Mouse (Mus musculus) heart, embryonic 13.5 days (tissue): ENCODE measurements around the gene Pitpnb. TPM values are rescaled to one million over a fixed set of nuclear protein-coding genes. Genes with fewer than 3 reads are reported as not detected.

Experiments used
- ATAC-seq: fragments of 200-750 bp; cut with Nextera tagmentation; 2 replicates; pipeline ENCODE4 v1.8.0; 2017; ENCODE audit warnings: moderate TSS enrichment; ENCODE audit not compliant: insufficient number of reproducible peaks, low FRiP score, low TSS enrichment; ENCODE audit errors: extremely low read depth
- H3K27ac ChIP-seq: fragments of 300-500 bp; sonication (generic); replicated peaks from 2 replicates; pipeline ENCODE4 v1.5.1; 2015; ENCODE audit warnings: moderate library complexity, mild to moderate bottlenecking, inconsistent platforms
- H3K27me3 ChIP-seq: fragments of 300-500 bp; sonication (generic); replicated peaks from 2 replicates; pipeline ENCODE4 v1.6.1; 2015; ENCODE audit warnings: mild to moderate bottlenecking, inconsistent platforms
- H3K36me3 ChIP-seq: fragments of 300-500 bp; sonication (generic); 2 replicates; pipeline ENCODE4 v1.6.1; 2015; ENCODE audit warnings: mild to moderate bottlenecking, inconsistent platforms
- H3K4me1 ChIP-seq: fragments of 300-500 bp; sonication (generic); 2 replicates; pipeline ENCODE4 v1.6.1; 2015; ENCODE audit warnings: inconsistent platforms
- H3K4me2 ChIP-seq: fragments of 300-500 bp; sonication (generic); 2 replicates; pipeline ENCODE4 v1.6.1; 2015; ENCODE audit warnings: inconsistent platforms, mild to moderate bottlenecking, moderate library complexity
- H3K4me3 ChIP-seq: fragments of 300-500 bp; sonication (generic); 2 replicates; pipeline ENCODE4 v1.5.1; 2015; ENCODE audit warnings: moderate library complexity, mild to moderate bottlenecking, inconsistent platforms
- H3K9ac ChIP-seq: fragments of 300-500 bp; sonication (generic); 2 replicates; pipeline ENCODE4 v1.6.1; 2015; ENCODE audit warnings: inconsistent platforms, mild to moderate bottlenecking, moderate library complexity
- H3K9me3 ChIP-seq: fragments of 300-500 bp; sonication (generic); 2 replicates; pipeline ENCODE4 v1.6.1; 2016; ENCODE audit warnings: inconsistent platforms
- WGBS: fragments of 180-500 bp; shearing (Covaris S2); methylation state at CpG from one replicate; pipeline ENCODE4 v1.1.7; 2015; ENCODE audit warnings: mixed read lengths; 5-methylcytosine and 5-hydroxymethylcytosine counted together
- polyA plus RNA-seq: library from polyadenylated mRNA; unstranded; fragments of >200 nt; fragmentation: Nextera tagmentation; extraction: Ambion mirVana; gene quantifications from 2 replicates; pipeline ENCODE4 v1.2.1, GENCODE M21; 2015

Pitpnb gene
- polyA plus RNA-seq, 1 experiment from 2014 or later = 72.8 TPM

- peak within 1 kb of the TSS; percentile 97 for H3K9ac ChIP-seq
- no peaks in the 10 kb centered on the region for H3K9me3 ChIP-seq
- under 1% methylated on average over 87 of the region's 88 CpGs for WGBS
- H3K4me3 ChIP-seq = peak within 1 kb of the TSS; percentile 92
- ATAC-seq = peak; percentile 85
- H3K4me2 ChIP-seq = peak within 1 kb of the TSS; percentile 94
- H3K36me3 ChIP-seq = peaks cover 27% of the 10 kb centered on the region
- H3K27me3 ChIP-seq = peaks cover 62% of the 10 kb centered on the region
- H3K4me1 ChIP-seq = peaks cover 58% of the 10 kb centered on the region
- H3K27ac ChIP-seq = peak within 1 kb of the TSS; percentile 88
Measured at GRCm38 (mm10) chr5:111416591-111417374, 86.2 kb downstream of the Pitpnb start, which contains the start of gene Mn1. Gene Mn1, plus strand, starts transcription at chr5:111417362.

- peaks cover 61% of the 10 kb centered on the region for H3K27me3 ChIP-seq
Measured at GRCm38 (mm10) chr5:111417378-111418131, 87.0 kb downstream of the Pitpnb start.

GRCm38 (mm10) chr5:111418202-111419120 lies 87.9 kb downstream of the Pitpnb start:
- Histone ChIP-seq H3K27me3 (peaks cover 53% of the 10 kb centered on the region), H3K9me3 (no peaks in the 10 kb centered on the region), H3K36me3 (peaks cover 34% of the 10 kb centered on the region), H3K9ac (peak overlapping the region; percentile 97), H3K4me2 (peak overlapping the region; percentile 94), H3K4me1 (peaks cover 74% of the 10 kb centered on the region), H3K4me3 (peak overlapping the region; percentile 92), H3K27ac (no peak overlapping the region; the same call in 1 of the 2 replicates)
- no peak for ATAC-seq
- 2% methylated on average over 62 of the region's 63 CpGs for WGBS

More at GRCm38 (mm10) chr5:111417378-111418131, 87.0 kb downstream of the Pitpnb start:
- Histone ChIP-seq H3K9ac (peak overlapping the region; percentile 97), H3K4me2 (peak overlapping the region; percentile 94), H3K4me1 (peaks cover 66% of the 10 kb centered on the region), H3K9me3 (no peaks in the 10 kb centered on the region), H3K36me3 (peaks cover 34% of the 10 kb centered on the region), H3K27ac (peak overlapping the region; percentile 88), H3K4me3 (peak overlapping the region; percentile 92)
- ATAC-seq = no peak
- WGBS = under 1% methylated on average over 96 of the region's 105 CpGs

- H3K9me3 ChIP-seq = no peaks in the 10 kb centered on the region
- H3K9ac ChIP-seq = peak overlapping the region; percentile 97
- H3K4me1 ChIP-seq = peaks cover 77% of the 10 kb centered on the region
- H3K27ac ChIP-seq = no peak overlapping the region
- peaks cover 36% of the 10 kb centered on the region for H3K36me3 ChIP-seq
- H3K27me3 ChIP-seq = peaks cover 47% of the 10 kb centered on the region
- no peak for ATAC-seq
- 12% methylated on average over 42 of the region's 42 CpGs for WGBS
- peak overlapping the region; percentile 92 for H3K4me3 ChIP-seq
- peak overlapping the region; percentile 94 for H3K4me2 ChIP-seq
Measured at GRCm38 (mm10) chr5:111419121-111419881, 88.7 kb downstream of the Pitpnb start.

- Histone ChIP-seq H3K9ac (peak overlapping the region; percentile 97), H3K9me3 (no peaks in the 10 kb centered on the region), H3K4me3 (peak overlapping the region; percentile 92), H3K4me2 (peak overlapping the region; percentile 94), H3K36me3 (peaks cover 42% of the 10 kb centered on the region), H3K4me1 (peaks cover 77% of the 10 kb centered on the region), H3K27me3 (peaks cover 41% of the 10 kb centered on the region), H3K27ac (no peak overlapping the region)
- no peak for ATAC-seq
- 5% methylated on average over 54 of the region's 56 CpGs for WGBS
Measured at GRCm38 (mm10) chr5:111420011-111420691, 89.6 kb downstream of the Pitpnb start.

GRCm38 (mm10) chr5:111420896-111421295 lies 90.3 kb downstream of the Pitpnb start:
- Histone ChIP-seq H3K36me3 (peaks cover 47% of the 10 kb centered on the region), H3K4me1 (peaks cover 78% of the 10 kb centered on the region), H3K27ac (no peak overlapping the region), H3K9ac (peak overlapping the region; percentile 97), H3K27me3 (peaks cover 40% of the 10 kb centered on the region), H3K4me3 (peak overlapping the region; percentile 92), H3K4me2 (peak overlapping the region; percentile 94), H3K9me3 (no peaks in the 10 kb centered on the region)
- 64% methylated on average over 22 of the region's 22 CpGs for WGBS
- ATAC-seq = no peak

- Histone ChIP-seq H3K27ac (no peak overlapping the region), H3K9ac (0 out of 2 replicates have a peak overlapping the region, but pooled peaks have one; percentile 97), H3K27me3 (peaks cover 40% of the 10 kb centered on the region), H3K4me1 (peaks cover 81% of the 10 kb centered on the region), H3K36me3 (peaks cover 50% of the 10 kb centered on the region), H3K4me3 (peak overlapping the region; percentile 92), H3K4me2 (peak overlapping the region; percentile 94), H3K9me3 (no peaks in the 10 kb centered on the region)
- WGBS = 82% methylated on average over 15 of the region's 15 CpGs
- ATAC-seq = no peak
Measured at GRCm38 (mm10) chr5:111421424-111421823, 90.9 kb downstream of the Pitpnb start.

GRCm38 (mm10) chr5:111422058-111422800 lies 91.7 kb downstream of the Pitpnb start:
- Histone ChIP-seq H3K4me1 (peaks cover 86% of the 10 kb centered on the region), H3K9me3 (no peaks in the 10 kb centered on the region), H3K4me2 (peak overlapping the region; percentile 94), H3K27ac (no peak overlapping the region), H3K27me3 (peaks cover 40% of the 10 kb centered on the region), H3K4me3 (peak overlapping the region; percentile 10), H3K36me3 (peaks cover 54% of the 10 kb centered on the region), H3K9ac (peak overlapping the region; percentile 4; the same call in 1 of the 2 replicates)
- 65% methylated on average over 8 of the region's 8 CpGs for WGBS
- ATAC-seq = no peak

GRCm38 (mm10) chr5:111423011-111423410 lies 92.4 kb downstream of the Pitpnb start:
- peaks cover 54% of the 10 kb centered on the region for H3K36me3 ChIP-seq
- no peak overlapping the region for H3K27ac ChIP-seq
- peak overlapping the region; percentile 94 for H3K4me2 ChIP-seq
- 78% methylated on average over 10 of the region's 10 CpGs for WGBS
- peaks cover 44% of the 10 kb centered on the region for H3K27me3 ChIP-seq
- H3K4me3 ChIP-seq = peak overlapping the region; percentile 15
- ATAC-seq = no peak
- H3K9me3 ChIP-seq = no peaks in the 10 kb centered on the region
- H3K4me1 ChIP-seq = peaks cover 92% of the 10 kb centered on the region
- peak overlapping the region; percentile 64 for H3K9ac ChIP-seq
